Mouse (Mus musculus) kidney, adult 9 months (tissue): ENCODE results near the gene Prx.

Experiments used
- DNase-seq: peaks from one replicate; pipeline ENCODE4 v3.0.0; 2022

Gene Prx

GRCm38 (mm10) chr7:27499036-27499435, at the start of gene Prx:
TSS of gene Prx (plus strand) at chr7:27499324.
- no peak for DNase-seq

- no peak for DNase-seq
These were observed 47.8 kb upstream of the Prx start for GRCm38 (mm10) chr7:27451359-27451758.

GRCm38 (mm10) chr7:27452206-27452770, 46.8 kb upstream of the Prx start:
- peak; percentile 47 for DNase-seq

- peak; percentile 57 for DNase-seq
These were observed 44.5 kb upstream of the Prx start for GRCm38 (mm10) chr7:27454461-27455121.

GRCm38 (mm10) chr7:27455273-27455672, 43.9 kb upstream of the Prx start:
- DNase-seq: no peak

- DNase-seq: no peak
These were observed 40.5 kb upstream of the Prx start for GRCm38 (mm10) chr7:27458614-27459013.

- no peak for DNase-seq
These were observed 39.5 kb upstream of the Prx start for GRCm38 (mm10) chr7:27459640-27460039.

GRCm38 (mm10) chr7:27460477-27460876, 38.6 kb upstream of the Prx start:
- DNase-seq: no peak

- DNase-seq: no peak
These were observed 31.5 kb upstream of the Prx start for GRCm38 (mm10) chr7:27467648-27468047.

- DNase-seq: peak; percentile 67
These were observed 27.6 kb upstream of the Prx start for GRCm38 (mm10) chr7:27471390-27472120.

- DNase-seq: peak; percentile 29
These were observed 26.5 kb upstream of the Prx start for GRCm38 (mm10) chr7:27472596-27472995.

- DNase-seq: peak; percentile 100
These were observed 25.8 kb upstream of the Prx start, which contains the start of gene Sertad3 for GRCm38 (mm10) chr7:27473156-27473834. TSS of gene Sertad3 (plus strand) at chr7:27473768.

GRCm38 (mm10) chr7:27473835-27474489, 25.2 kb upstream of the Prx start:
- no peak for DNase-seq

- DNase-seq: peak; percentile 99
These were observed 24.6 kb upstream of the Prx start for GRCm38 (mm10) chr7:27474490-27474954.

- DNase-seq: peak; percentile 32
These were observed 23.5 kb upstream of the Prx start for GRCm38 (mm10) chr7:27475596-27475995.

GRCm38 (mm10) chr7:27476098-27476635, 23.0 kb upstream of the Prx start:
- DNase-seq: peak; percentile 75

GRCm38 (mm10) chr7:27478561-27478960, 20.6 kb upstream of the Prx start:
- DNase-seq: no peak

- peak; percentile 87 for DNase-seq
These were observed 19.4 kb upstream of the Prx start for GRCm38 (mm10) chr7:27479750-27480149.

- DNase-seq: peak; percentile 66
These were observed 18.6 kb upstream of the Prx start for GRCm38 (mm10) chr7:27480506-27480905.

- DNase-seq: peak; percentile 41
These were observed 18.0 kb upstream of the Prx start for GRCm38 (mm10) chr7:27480927-27481626.

- DNase-seq: peak; percentile 95
These were observed 17.5 kb upstream of the Prx start for GRCm38 (mm10) chr7:27481627-27481969.

GRCm38 (mm10) chr7:27483860-27484259, 15.3 kb upstream of the Prx start:
- DNase-seq: no peak
